ENCODE assay signal across 14 mouse cellular contexts in the genomic region with DNA sequence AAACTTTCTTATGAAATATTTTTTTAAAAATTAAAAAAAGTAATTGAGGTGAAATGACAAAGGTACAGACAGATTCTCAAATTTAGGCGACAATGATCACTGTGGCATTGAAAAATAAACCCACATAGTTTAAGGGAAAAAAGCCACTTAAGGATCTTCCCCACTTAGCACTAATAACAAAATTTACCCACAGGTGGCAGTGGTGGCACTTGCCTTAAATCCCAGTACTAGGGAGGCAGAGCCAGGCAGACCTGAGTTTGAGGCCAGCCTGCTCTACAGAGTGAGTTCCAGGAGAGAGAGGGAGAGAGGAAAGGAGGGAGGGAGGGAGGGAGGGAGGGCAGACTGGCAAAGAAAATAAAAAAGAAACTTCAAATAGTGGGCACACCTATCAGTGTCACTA. TPM values are rescaled to one million over a fixed set of nuclear protein-coding genes. Genes with fewer than 3 reads are reported as not detected.
A peak's percentile ranks its signal among the peaks of the same experiment; 100 is the strongest.
DNase-seq lines count a peak whose midpoint lies in the region; ATAC-seq and TF ChIP-seq lines count a peak whose summit lies in the region.
"Had no signal": no experiment of that assay in that cellular context is flagged by ENCODE, and none has a peak within 500 bp of the region (broad histone marks: within the 10 kb centered on the region; RNA-seq: fewer than 3 reads in every experiment).

No protein-coding gene starts in this region.

- no peaks in the 10 kb centered on the region for H3K4me1 ChIP-seq in hindbrain, postnatal 0 days (ENCODE audit: insufficient read depth, low read length)
- H3K4me1 ChIP-seq in hindbrain, embryonic 11.5 days (replicated peaks; ENCODE audit: control insufficient read depth, insufficient read depth, low read length), result no peaks in the 10 kb centered on the region
- H3K4me1 ChIP-seq in midbrain, postnatal 0 days (ENCODE audit: insufficient read depth, low read length), result no peaks in the 10 kb centered on the region
- no peaks in the 10 kb centered on the region for H3K4me1 ChIP-seq in midbrain, embryonic 11.5 days (ENCODE audit: control insufficient read depth, insufficient read depth, low read length)
- H3K4me1 ChIP-seq in forebrain, embryonic 10.5 days, result peaks cover 10% of the 10 kb centered on the region; the same call in 1 of the 2 replicates

- H3K36me3 ChIP-seq in hindbrain, postnatal 0 days (ENCODE audit: insufficient read depth, low read length), result peaks cover 25% of the 10 kb centered on the region
- H3K36me3 ChIP-seq in hindbrain, embryonic 11.5 days (ENCODE audit: control insufficient read depth, insufficient read depth, low read length), result no peaks in the 10 kb centered on the region
- H3K36me3 ChIP-seq in midbrain, postnatal 0 days (ENCODE audit: insufficient read depth, low read length), result peaks cover 23% of the 10 kb centered on the region; the same call in 1 of the 2 replicates
- H3K36me3 ChIP-seq in midbrain, embryonic 11.5 days (ENCODE audit: control insufficient read depth, insufficient read depth, low read length), result no peaks in the 10 kb centered on the region; the same call in 1 of the 2 replicates
- H3K36me3 ChIP-seq in forebrain, embryonic 10.5 days (replicated peaks), result peaks cover 12% of the 10 kb centered on the region
- H3K36me3 ChIP-seq: midbrain, embryonic 12.5 days had no signal

- H3K27me3 ChIP-seq in hindbrain, postnatal 0 days (ENCODE audit: insufficient read depth, low read length), result no peaks in the 10 kb centered on the region
- no peaks in the 10 kb centered on the region for H3K27me3 ChIP-seq in hindbrain, embryonic 11.5 days (ENCODE audit: control insufficient read depth, insufficient read depth, low read length)
- H3K27me3 ChIP-seq in midbrain, postnatal 0 days (ENCODE audit: insufficient read depth, low read length), result no peaks in the 10 kb centered on the region
- no peaks in the 10 kb centered on the region for H3K27me3 ChIP-seq in midbrain, embryonic 11.5 days (ENCODE audit: control insufficient read depth, insufficient read depth, low read length)
- no peaks in the 10 kb centered on the region for H3K27me3 ChIP-seq in forebrain, embryonic 10.5 days (ENCODE audit: poor library complexity, severe bottlenecking)
- H3K27me3 ChIP-seq: midbrain, embryonic 12.5 days had no signal

- no peaks in the 10 kb centered on the region for H3K9me3 ChIP-seq in hindbrain, postnatal 0 days (ENCODE audit: low read length)
- H3K9me3 ChIP-seq in hindbrain, embryonic 11.5 days (ENCODE audit: control insufficient read depth, low read length), result no peaks in the 10 kb centered on the region
- H3K9me3 ChIP-seq in midbrain, postnatal 0 days (ENCODE audit: low read length), result no peaks in the 10 kb centered on the region
- no peaks in the 10 kb centered on the region for H3K9me3 ChIP-seq in midbrain, embryonic 11.5 days (ENCODE audit: control insufficient read depth, low read length)
- H3K9me3 ChIP-seq in forebrain, embryonic 10.5 days, result no peaks in the 10 kb centered on the region
- H3K9me3 ChIP-seq: G1E; midbrain, embryonic 12.5 days had no signal

- no peak overlapping the region for H3K9ac ChIP-seq in hindbrain, postnatal 0 days (replicated peaks; ENCODE audit: low read length)
- H3K9ac ChIP-seq in hindbrain, embryonic 11.5 days (ENCODE audit: low read depth, low read length), result no peak overlapping the region
- no peak overlapping the region for H3K9ac ChIP-seq in midbrain, postnatal 0 days (replicated peaks; ENCODE audit: low read length, poor library complexity, severe bottlenecking)
- H3K9ac ChIP-seq in midbrain, embryonic 11.5 days (ENCODE audit: low read length), result no peak overlapping the region
- H3K9ac ChIP-seq: midbrain, embryonic 12.5 days had no signal

- no peak overlapping the region for H3K4me3 ChIP-seq in hindbrain, postnatal 0 days (ENCODE audit: low read length)
- H3K4me3 ChIP-seq in hindbrain, embryonic 11.5 days (ENCODE audit: low read depth, low read length), result no peak overlapping the region
- no peak overlapping the region for H3K4me3 ChIP-seq in midbrain, postnatal 0 days (ENCODE audit: low read depth, low read length)
- H3K4me3 ChIP-seq in midbrain, embryonic 11.5 days (ENCODE audit: low read depth, low read length), result no peak overlapping the region
- H3K4me3 ChIP-seq in forebrain, embryonic 10.5 days, result no peak overlapping the region
- H3K4me3 ChIP-seq: midbrain, embryonic 12.5 days had no signal

- H3K27ac ChIP-seq in hindbrain, postnatal 0 days, result no peak overlapping the region
- no peak overlapping the region for H3K27ac ChIP-seq in hindbrain, embryonic 11.5 days (ENCODE audit: low read depth, low read length)
- H3K27ac ChIP-seq in midbrain, postnatal 0 days (ENCODE audit: low read depth, low read length), result no peak overlapping the region
- no peak overlapping the region for H3K27ac ChIP-seq in midbrain, embryonic 11.5 days (ENCODE audit: low read depth, low read length)
- H3K27ac ChIP-seq in forebrain, embryonic 10.5 days, result no peak overlapping the region
- H3K27ac ChIP-seq: midbrain, embryonic 12.5 days had no signal

- peak; percentile 43 for TF ChIP-seq CTCF in hindbrain, postnatal 0 days (IDR thresholded peaks at IDR 0.05; ENCODE audit: low read depth)
- TF ChIP-seq CTCF in midbrain, postnatal 0 days (IDR thresholded peaks at IDR 0.05), result peak; percentile 49

- peak; percentile 21 for DNase-seq in hindbrain, postnatal 0 days (ENCODE audit: low spot score)
- no peak for DNase-seq in hindbrain, embryonic 11.5 days (ENCODE audit: low spot score)
- DNase-seq in midbrain, postnatal 0 days (ENCODE audit: low spot score), result no peak
- no peak for DNase-seq in midbrain, embryonic 11.5 days (ENCODE audit: low spot score, missing footprints)
- DNase-seq in lung, postnatal 10 days, result peak; percentile 16
- DNase-seq in adrenal gland, adult (ENCODE audit: inconsistent age in 2 of 2, low spot score in 1 of 2), result no peak
- no peak for DNase-seq in forebrain, embryonic 10.5 days (ENCODE audit: extremely low spot score, low spot score)
- no peak for DNase-seq in gastrocnemius, adult 8-10 months (ENCODE audit: low spot score in 2 of 2)
- DNase-seq: adrenal gland, postnatal 14 days; cerebellum, postnatal 36 days; gastrocnemius, postnatal 36 days; kidney, postnatal 36 days had no signal

- H3K4me2 ChIP-seq in hindbrain, postnatal 0 days (ENCODE audit: low read depth, low read length), result no peak overlapping the region
- no peak overlapping the region for H3K4me2 ChIP-seq in hindbrain, embryonic 11.5 days (replicated peaks; ENCODE audit: low read depth, low read length)
- H3K4me2 ChIP-seq in midbrain, postnatal 0 days (ENCODE audit: low read depth, low read length, poor library complexity, severe bottlenecking), result no peak overlapping the region
- no peak overlapping the region for H3K4me2 ChIP-seq in midbrain, embryonic 11.5 days
- H3K4me2 ChIP-seq: midbrain, embryonic 12.5 days had no signal

- WGBS in hindbrain, postnatal 0 days, result 87% methylated on average over 1 of the region's 1 CpGs
- 87% methylated on average over 1 of the region's 1 CpGs for WGBS in hindbrain, embryonic 11.5 days
- 88% methylated on average over 1 of the region's 1 CpGs for WGBS in midbrain, postnatal 0 days
- 83% methylated on average over 1 of the region's 1 CpGs for WGBS in midbrain, embryonic 11.5 days
- 89% methylated on average over 1 of the region's 1 CpGs for WGBS in forebrain, embryonic 10.5 days

- no peak for ATAC-seq in hindbrain, postnatal 0 days
- no peak for ATAC-seq in hindbrain, embryonic 11.5 days (ENCODE audit: low FRiP score)
- no peak for ATAC-seq in midbrain, postnatal 0 days (ENCODE audit: low FRiP score)
- no peak for ATAC-seq in midbrain, embryonic 11.5 days (ENCODE audit: low FRiP score)

RNA-seq across cellular contexts. Expression of gene Wdr59, which starts 56.6 kb away (rescaled TPM):
- 10.5 and 15.0 TPM in 2 replicates for total RNA-seq in hindbrain, postnatal 0 days (2014; rRNA removed)
- 6.4 and 6.6 TPM in 2 replicates for polyA plus RNA-seq in hindbrain, postnatal 0 days (2015; fragmentation: Nextera tagmentation; extraction: Ambion mirVana)
- 2.9 and 4.6 TPM in 2 replicates for polyA plus RNA-seq in hindbrain, embryonic 11.5 days (2014; fragmentation: Nextera tagmentation; extraction: Ambion mirVana)
- 11.6 and 17.1 TPM in 2 replicates for total RNA-seq in midbrain, postnatal 0 days (2014; rRNA removed)
- 5.6 and 6.6 TPM in 2 replicates for polyA plus RNA-seq in midbrain, postnatal 0 days (2015; fragmentation: Nextera tagmentation; extraction: Ambion mirVana)
- 2.9 TPM in 2 replicates for polyA plus RNA-seq in midbrain, embryonic 11.5 days (2014; fragmentation: Nextera tagmentation; extraction: Ambion mirVana)
- polyA plus RNA-seq in forebrain, embryonic 10.5 days (2016; fragmentation: Nextera tagmentation; extraction: Ambion mirVana), result 5.0 and 5.7 TPM in 2 replicates
- total RNA-seq in gastrocnemius, adult 8-10 months (2022), result 1 to 10 TPM; 7.9 to 9.0 (median 8.6) TPM

Comparison
In these comparisons a context has a peak if more than half of its experiments do, and no peak if none do; other contexts are left out.
1. DNase-seq: peak in hindbrain, postnatal 0 days (single experiment) and lung, postnatal 10 days (single experiment); none in hindbrain, embryonic 11.5 days (single experiment), midbrain, postnatal 0 days (single experiment), midbrain, embryonic 11.5 days (single experiment), adrenal gland, adult (0 of 2), forebrain, embryonic 10.5 days (single experiment) and gastrocnemius, adult 8-10 months (0 of 2).